Mouse (Mus musculus): Measurements from ENCODE around the gene Iqce.
A peak's percentile ranks its signal among the peaks of the same experiment; 100 is the strongest.
"Not testable (repeated sequence)": the region's sequence is repeated elsewhere in the genome, so short reads cannot be mapped to it uniquely, and the experiment has no call there.

The Iqce gene

DNA sequence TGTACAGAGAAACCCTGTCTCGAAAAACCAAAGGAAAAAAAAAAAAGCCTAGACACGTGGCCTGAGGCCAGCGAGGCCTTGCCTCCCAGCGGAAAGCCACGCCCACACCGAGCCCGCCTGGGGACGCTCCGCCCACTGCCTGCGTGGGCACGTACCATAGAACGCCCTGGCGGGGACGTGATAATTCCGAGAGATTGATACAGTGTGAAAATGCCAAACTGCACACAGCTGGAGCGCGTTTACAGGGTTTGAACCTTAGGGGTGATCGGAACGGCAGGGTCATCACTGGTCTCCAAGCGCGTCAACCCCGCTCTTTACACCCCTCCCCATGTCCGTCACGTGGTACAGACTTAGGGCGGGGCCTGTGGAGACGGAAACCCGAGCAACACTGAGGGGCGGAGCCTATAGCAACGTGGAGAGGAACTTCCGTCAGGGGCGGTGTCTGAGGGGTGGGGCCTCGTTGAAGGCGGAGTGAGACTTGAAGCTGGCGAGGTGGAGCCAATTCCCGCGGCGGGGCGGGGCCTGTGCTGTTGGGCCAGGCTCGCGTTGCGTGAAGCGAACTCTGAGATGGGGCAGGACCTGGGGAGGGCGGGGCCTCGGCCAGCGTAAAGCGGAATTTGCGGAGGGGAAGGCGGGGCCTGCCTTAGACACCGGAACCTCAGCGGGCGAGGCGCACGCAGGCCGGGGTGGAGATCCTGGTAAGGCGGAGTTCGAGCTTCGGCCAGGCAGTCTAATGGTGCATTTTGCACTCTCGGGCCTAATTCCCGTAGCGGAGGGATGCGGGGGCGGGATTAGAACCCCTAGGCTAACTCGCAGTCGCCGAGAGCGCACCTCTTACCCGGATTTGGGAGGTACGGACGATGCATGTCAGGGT, 2.4 kb upstream of the Iqce start, which contains the start of gene Brat1:
Gene Brat1 (plus strand): TSS at position 634 of the 874 bp plus-strand sequence.
- DNase-seq (ENCODE audit: low read depth) = peak; percentile 100

DNA sequence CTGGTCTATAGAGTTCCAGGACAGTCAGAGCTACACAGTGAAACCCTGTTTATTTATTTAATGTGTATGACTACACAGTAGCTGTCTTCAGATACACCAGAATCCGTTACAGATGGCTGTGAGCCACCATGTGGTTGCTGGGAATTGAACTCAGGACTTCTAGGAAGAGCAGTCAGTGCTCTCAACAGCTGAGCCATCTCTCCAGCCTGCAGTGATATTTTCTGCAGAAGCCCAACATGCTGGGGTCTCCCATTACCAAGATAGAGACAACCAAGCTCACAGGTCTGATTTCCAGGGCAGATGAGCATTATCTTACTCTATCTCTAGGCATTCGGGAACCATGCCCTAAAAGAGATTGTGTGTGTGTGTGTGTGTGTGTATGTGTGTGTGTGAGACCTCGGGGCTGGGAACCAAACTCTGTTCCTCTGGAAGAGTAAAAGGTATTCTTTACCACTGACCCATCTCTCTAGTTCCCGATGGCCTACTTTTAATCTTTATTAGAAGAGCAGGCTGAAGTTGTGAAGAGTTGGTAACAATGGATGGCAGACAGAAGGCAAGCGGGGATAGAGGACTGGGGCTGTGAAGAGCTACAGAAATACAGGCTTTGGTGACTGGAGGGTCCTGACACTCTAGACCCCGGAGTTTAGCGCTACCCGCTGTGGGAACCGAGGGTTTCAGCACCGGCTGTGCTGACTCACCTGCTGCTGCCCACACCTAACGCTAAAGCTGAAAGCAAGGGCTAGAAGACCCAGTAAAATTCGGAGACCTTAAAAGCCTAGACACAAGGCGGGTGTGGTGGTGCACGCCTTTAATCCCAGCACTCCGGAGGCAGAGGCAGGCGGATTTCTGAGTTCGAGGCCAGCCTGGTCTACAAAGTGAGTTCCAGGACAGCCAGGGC, 1.6 kb upstream of the Iqce start:
- DNase-seq (ENCODE audit: low read depth) = peak; percentile 32

DNA sequence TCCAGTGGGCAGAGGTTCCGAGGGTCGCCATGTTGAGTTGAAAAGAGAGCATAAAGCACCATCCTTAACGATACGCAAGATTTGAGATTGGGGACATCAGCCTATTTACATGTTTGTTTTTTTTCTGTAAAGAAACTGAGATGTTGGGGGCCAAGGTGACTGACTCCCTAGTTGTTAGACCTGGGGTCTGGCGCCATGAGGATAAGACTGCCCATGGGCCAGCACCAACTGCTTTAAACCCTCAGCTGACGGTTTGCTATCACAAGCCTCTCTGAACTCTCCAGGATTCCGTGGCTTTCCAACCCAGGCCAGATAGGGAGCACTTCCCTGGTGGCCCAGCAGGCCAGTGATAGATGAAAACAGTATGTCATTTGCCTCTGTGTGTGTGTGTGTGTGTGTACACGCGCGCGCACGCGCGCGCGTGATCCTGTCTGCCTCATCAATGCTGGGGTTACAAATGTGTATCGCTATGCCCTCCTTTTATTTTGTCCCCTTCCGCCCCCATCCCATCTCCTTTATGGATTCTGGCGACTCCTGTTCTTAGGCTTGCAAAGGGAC, 519 bp upstream of the Iqce start:
- DNase-seq (ENCODE audit: low read depth) = no peak

DNA sequence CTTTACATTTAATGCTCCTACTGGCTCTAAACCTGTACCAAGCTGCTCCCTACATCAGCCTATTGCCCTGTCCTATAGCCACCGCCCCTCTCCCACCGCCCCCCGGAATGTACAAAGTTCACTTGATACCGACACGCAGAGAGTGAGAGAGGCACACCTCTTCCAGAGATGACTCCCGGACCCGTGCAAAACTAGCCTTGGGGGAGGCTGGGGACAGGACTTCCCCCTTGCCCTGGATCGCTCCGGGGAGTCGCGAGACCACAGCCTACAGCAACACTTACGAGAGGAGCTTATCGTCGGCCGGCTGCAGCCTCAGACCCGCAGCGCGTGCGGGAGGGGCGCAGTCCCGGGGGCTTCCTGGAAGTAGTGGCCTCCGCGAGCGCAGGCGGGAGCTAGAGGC, 517 bp downstream of the Iqce start:
- no peak for DNase-seq (ENCODE audit: low read depth)

DNA sequence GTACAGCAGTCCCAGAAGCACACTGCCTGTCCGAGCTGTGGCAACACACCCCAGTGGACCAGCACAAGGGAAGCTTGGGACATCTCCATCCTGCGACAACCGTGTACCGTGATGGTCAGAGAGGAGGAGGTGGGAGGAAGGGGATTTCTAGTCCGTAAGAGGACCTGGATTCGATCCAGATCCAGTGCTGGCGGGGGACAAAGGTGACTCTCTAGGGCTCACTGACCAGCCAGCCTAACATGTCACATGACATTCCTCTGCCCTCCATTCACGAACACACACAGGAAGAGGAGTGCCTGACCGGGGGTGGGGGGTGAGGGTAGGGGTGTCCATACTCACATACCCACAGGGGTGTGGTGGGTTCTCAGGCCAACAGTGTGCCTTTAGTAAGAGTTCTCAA, 2.4 kb downstream of the Iqce start:
- no peak for DNase-seq (ENCODE audit: low read depth)

DNA sequence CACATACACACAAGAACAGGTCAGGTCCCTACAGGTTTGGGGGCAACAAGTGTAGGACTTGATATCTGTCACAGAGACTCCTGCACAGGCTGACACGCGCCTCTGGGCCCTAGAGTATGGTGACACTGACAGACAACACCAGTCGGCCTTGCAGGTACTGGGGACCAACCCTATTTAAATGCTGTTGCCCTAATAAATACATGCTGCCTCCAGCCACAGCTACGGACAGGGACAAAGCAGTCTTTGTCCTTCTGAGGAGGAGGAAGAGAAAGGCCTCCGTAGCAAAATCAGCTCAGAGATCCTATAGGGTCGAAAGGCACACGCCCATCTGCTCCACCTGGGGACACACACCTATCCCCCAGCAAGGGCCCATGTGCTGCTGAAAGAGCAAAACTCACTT, 6.2 kb downstream of the Iqce start:
- no peak for DNase-seq (ENCODE audit: low read depth)

DNA sequence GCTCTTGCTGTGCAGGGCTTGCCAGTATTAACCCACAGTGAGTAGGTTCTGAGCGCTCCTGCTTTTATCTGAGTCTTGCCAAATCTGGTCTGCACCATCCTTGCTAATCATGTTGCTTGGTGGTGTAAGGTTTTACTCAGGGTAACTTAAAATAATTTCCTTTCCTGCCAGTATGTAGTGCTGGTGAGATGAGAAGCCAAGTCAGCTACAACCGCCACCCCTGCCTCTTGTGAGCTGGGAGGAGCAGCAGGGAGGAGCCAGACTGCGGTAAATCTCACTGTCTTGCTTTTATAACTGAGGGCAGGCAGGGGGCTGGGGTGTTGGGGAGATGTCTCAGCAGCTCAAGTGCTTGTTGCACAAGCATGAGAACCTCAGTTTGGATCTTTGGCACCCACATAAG, 13.7 kb downstream of the Iqce start:
- no peak for DNase-seq (ENCODE audit: low read depth)

DNA sequence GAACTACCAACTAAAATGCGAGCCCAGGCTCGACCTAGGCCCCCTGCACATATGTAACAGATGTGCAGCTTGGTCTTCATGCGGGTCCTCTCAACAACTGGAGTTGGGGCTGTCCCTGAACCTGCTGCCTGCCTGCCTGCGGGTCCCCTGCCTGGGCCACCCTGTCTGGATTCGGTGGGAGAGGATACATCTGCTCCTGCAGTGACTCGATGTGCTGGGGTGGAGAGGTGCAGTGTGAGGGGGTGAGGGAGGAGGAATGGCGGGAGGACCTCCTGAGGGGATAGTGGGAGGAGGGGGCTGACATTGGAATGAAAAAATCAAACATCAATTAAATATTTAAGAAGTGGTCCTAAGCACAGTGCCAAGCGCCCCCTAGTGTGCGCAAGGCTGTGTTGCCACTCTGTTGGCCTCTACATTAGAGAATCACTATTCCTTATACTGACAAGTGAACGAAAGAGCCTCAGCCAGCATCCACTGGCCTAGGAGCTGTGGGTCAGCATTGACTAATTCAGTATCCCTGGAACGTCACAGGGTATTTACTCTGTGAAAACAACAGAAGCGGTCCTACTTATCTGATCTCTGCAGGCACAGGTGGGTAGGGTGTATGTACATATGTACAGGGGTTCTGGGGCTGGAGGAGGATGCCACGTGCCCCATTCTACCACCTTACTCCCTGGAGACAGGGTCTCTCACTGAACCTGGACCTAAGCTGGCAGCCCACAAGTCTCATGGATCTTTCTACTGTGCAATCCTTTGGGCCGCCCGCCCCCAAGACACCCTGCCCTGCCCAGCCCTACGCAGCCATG, 17.6 kb downstream of the Iqce start:
- DNase-seq (ENCODE audit: low read depth) = peak; percentile 69

DNA sequence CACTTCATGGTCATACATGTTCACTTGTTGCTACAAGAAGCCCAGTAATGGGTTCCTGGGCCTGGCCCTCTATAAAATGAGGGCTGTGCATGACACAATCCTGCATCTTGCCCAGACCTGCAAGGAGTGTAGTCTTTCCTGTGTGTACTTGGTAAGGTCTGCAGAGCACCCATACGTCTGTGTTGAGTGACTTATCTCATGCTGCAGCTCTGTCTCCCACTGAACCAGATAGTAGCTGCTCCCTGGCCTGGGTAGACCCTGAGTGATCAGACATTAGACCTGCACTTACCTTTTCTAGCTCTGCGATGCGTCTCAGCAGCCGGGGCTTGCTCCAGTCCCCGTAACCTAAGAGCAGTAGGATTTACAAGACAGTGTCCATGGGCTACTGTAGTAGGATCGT, 20.1 kb downstream of the Iqce start:
- DNase-seq (ENCODE audit: low read depth) = no peak

DNA sequence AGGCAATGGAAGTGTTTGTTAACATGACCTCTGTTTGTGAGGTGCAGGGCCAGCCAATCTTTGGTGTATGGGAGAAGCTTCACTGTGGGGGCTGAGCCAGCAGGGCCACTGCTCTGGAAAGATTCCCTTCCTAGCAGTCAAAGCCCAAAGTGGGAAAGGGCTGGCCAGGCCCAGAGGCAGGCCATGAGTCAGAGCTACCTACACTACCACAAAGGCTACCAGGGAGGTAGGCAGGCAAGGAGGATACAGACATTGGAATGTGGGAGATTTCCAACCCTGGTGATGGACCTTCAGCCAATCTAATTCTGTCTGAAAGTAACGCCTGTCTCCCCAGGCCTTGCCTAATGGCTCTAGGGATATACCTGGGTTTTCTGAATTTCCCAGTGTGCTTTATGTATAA, 21.2 kb downstream of the Iqce start:
- no peak for DNase-seq (ENCODE audit: low read depth)

DNA sequence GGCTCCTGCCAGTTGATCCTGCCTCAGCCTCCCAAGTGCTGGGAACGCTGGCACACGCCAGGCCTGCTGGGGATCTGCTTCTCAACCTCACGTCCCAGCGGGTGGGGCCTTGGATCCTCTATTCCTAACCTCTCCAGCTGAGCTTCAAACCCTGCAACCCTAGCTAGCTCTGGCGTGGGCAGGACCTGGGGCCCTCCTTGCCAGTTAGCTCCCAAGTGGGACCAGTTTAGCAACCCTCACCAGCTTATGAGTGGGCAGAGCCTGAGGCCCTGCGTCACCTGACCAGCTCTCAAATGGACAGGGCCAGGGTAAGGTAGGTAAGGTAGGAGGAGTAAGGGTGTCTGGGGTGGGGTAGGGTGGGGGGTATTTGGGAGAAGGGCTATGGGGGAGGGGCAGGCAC, 22.1 kb downstream of the Iqce start:
- no peak for DNase-seq (ENCODE audit: low read depth)

DNA sequence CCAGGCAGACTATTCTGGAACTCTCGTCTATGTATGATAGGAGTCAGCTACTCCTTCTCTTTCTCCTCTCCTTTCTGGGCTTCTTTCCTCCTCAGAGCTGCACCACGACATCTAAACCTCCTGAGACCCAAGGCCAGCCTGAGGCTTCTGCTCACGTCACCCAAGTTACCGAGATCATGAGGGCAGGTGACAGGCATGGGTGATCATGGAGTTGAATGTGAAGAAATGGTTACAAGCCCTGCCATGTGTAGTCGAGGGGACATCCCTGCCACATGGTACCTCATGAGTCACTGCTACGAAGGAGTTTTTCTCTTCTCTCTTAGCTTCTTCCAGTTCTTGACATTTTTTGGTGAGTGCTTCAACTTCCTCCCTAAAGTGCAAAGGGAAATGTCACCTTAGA, 25.0 kb downstream of the Iqce start:
- no peak for DNase-seq (ENCODE audit: low read depth)

DNA sequence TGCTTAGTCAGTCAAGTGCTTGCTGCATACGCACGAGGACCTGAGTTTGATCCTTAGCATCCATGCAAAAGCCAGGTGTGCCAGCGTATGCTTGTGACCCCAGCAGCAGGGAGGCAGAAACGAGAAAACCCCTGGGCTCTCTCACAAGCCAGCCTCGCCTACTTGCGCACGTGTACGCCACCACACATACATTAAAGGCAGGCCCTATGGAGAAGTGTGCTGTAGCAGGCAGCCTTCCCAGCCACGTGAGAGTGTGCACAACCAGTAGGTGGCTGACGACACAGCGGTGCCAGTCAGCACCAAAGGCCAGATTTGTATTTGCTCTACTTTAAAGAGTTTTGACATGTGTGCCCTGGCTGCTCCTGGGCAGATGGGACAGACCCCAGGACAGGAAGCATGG, 26.5 kb downstream of the Iqce start:
- DNase-seq (ENCODE audit: low read depth) = no peak

DNA sequence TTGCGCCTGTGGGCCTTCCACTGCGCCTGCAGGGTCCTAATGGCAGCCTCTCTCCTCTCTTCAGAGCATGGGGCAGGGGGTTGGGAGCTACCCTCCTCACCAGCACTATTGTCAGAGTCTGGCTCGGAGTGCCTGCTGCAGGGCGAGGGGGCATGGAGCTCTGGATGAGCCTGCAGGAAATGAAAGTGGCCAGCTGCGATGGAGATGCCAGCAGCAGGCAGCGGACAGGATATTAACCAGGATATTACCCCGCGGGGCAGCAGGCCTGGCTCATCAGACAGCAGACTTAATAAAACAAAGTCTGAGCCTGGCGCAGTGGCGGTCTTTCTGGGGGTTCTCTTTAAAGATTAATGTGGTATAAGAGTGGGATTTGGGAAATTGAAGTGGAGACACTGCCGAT, 27.1 kb downstream of the Iqce start:
- no peak for DNase-seq (ENCODE audit: low read depth)

DNA sequence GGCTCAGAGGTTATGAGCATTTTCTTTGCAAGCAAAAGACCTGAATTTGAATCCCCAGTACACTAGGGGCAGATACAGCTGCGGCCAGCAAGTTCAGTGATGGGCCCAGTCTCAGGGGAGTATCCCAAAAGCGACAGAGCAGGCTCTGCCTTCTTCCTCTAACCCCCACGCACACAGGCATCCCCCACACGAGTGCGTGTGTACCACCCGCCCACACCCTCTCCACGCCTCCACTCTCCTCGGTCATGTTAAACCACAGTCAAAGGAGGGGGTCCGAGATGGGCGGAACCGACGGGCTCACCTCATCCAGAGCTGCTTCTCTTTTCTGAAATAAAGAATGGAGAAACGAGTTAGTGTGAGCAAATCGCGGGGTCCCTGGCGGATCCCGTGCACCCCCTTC, 28.1 kb downstream of the Iqce start:
- DNase-seq (ENCODE audit: low read depth) = no peak

DNA sequence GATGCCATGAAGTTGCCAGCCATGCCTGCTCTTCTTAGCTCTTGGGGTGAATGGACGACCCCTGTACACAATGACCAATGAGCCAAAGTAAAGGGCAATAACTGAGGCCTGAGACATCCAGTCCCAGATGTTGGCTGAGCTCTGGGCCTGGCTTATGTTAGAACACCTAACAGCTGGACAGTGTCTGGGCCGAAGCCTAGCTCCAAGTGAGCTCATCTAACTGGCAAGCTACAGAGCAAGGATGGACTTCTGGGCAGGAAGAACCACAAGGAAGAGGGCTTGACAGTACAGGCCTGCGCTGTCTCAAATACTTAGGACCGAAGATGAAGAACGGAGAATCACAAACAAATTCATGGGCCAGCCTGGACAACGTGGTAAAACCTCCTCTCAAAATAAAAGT, 29.6 kb downstream of the Iqce start:
- DNase-seq (ENCODE audit: low read depth) = not testable (repeated sequence)

DNA sequence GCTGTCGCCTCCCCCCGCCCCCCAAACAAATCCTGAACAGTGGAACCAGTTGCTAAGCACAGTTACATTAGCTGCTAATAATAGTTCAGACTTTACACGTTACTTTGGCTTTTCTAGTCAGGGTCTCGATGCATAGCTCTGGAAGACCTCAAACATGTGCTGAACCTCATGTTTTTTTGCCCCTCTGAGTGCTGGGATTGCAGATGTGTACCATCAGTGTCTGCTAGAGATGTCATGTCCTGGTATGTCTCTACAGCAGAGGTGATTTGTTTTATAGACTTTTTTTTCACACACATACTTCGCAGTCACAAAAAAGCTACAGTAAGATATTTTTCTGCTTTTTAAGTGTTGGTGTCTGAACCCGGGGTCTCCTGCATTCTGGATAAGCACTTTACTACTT, 30.1 kb downstream of the Iqce start:
- DNase-seq (ENCODE audit: low read depth) = no peak

DNA sequence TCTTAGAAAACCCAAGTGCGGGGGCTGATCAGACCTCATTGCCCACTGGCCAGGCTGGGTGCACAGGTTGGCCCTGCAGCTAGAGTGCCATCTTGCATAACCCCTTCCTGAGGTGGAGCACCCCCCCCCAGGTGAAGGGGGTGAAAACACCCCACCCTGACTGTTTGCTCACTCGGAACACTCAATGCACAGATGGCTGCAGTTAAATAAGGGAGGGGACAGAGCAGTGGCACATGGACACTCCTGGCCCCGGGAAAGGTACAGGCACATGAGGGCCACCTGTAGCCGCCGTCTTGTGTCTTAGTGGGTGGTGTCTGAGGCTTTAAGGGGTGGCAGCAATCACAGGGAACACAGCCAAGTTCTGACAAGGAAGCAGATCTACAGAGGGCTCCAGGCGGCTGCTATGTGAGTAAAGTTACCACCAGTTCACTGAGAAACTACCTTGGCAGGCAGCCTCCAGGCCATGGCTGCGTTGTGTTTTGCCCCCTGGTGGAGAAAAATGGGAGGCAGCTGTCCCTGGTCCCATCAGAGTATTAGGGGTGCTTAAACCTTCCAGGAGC, 38.5 kb downstream of the Iqce start:
- peak; percentile 86 for DNase-seq (ENCODE audit: low read depth)

DNA sequence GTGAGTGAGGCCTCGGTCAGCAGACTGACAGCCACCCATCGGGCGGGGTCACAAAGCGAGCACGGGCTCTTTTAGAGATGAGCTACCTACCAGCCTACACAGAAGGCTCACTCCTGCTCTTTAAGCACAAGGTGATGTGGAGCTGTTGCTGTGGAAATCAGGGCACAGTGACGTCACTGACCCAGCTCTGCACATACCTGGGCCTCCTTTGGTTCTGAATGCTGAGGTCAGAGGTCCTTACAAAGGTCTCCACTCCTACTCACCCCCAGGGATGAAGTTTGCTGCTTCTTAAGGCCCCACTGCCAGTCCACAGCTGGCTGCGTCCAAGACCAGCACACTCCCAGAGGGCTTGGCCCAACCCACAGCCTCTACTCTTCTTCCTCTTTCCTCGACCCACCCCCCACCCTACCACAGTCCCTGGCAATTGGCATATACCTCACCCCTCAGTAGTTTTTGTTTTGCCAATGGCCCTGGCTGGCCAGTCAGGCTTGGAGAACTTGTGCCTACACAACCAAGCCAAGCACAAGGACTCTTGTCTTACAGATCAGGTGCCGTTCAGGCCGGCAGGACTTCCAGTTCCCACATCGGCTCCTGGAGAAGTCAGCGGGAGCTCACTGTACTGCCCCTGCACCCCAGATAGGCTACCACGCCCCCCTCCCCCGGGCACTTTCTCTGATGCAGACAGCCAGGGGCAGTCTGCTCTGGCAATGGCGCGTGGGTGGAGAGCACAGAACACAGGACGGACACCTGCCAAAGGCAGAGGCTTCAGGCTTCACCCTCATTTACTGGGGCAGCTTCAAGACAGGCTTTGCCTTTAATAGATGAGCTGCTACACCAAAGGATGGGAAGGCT, 39.2 kb downstream of the Iqce start:
- DNase-seq (ENCODE audit: low read depth) = peak; percentile 59

DNA sequence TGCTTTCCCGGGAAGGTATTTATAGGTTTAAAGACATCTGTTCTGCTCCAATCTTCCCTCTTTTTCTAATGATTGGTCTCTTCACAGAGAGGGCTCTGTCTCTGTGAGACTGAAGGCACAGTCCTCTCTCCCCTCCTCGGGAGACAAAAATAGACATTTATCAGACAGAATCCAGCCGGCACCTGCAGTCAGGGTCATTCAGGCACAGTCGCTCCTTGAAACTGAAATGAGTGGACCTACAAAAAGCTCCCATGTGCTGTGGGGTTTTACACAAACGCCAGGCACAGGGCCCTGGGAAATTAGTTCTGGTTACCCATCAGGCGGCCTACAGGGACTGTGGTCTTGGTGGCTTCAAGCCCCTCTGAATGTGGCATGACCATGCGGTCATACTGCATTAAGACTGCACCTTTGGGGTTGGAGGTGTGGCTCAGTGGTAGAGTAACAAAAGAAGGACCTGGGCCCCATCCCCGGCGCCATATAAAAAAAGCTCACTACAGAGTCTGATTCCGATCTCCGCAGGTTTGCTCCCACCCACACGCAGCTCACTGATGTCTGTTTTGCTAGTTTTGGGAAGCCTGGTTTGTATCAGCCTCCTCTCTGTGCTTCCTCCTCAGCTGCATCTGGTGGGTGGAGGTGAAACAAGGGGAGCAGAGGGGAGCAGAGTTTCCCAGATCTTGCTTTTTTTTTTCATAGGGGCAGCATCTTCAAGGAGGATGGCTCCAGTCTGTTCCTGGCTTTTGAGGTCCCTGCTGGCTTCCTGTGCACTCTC, 40.1 kb downstream of the Iqce start:
- DNase-seq (ENCODE audit: low read depth) = no peak
